Mouse (Mus musculus): ENCODE measurements around the gene Gpatch3. TPM values are rescaled to one million over a fixed set of nuclear protein-coding genes. Genes with fewer than 3 reads are reported as not detected.

Gene Gpatch3
- polyA plus RNA-seq, 1 experiment from 2014 or later, result 10.0 TPM

DNA sequence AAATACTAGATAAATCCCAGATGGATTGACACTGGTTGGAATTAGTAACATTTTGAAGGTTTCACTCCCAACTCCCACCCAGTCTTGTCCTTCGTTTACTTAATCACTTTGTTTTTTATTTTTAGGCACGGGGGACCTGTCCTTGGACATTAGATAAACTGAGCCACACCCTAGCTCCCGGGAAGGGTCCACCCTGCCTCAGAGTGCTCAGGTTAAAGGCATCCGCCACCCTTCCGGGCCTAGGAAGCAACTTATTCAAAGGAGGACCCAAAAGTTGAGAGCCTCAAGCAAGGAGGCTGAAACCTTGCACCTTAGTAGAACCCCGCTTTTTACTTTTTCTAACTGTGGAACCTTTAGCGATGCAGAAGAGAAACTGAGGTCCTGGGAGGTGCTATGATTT lies 24.6 kb downstream of the Gpatch3 start:
- Histone ChIP-seq H3K27ac (peak overlapping the region; percentile 73; the same call in 1 of the 2 replicates), H3K27me3 (ENCODE audit: poor library complexity, severe bottlenecking) (peaks cover 72% of the 10 kb centered on the region), H3K36me3 (replicated peaks) (peaks cover 13% of the 10 kb centered on the region), H3K9me3 (no peaks in the 10 kb centered on the region), H3K4me1 (peaks cover 41% of the 10 kb centered on the region), H3K4me3 (peak overlapping the region; percentile 64)
- no peak for DNase-seq (ENCODE audit: extremely low spot score, low spot score)
- WGBS, result 26% methylated on average over 7 of the region's 7 CpGs

DNA sequence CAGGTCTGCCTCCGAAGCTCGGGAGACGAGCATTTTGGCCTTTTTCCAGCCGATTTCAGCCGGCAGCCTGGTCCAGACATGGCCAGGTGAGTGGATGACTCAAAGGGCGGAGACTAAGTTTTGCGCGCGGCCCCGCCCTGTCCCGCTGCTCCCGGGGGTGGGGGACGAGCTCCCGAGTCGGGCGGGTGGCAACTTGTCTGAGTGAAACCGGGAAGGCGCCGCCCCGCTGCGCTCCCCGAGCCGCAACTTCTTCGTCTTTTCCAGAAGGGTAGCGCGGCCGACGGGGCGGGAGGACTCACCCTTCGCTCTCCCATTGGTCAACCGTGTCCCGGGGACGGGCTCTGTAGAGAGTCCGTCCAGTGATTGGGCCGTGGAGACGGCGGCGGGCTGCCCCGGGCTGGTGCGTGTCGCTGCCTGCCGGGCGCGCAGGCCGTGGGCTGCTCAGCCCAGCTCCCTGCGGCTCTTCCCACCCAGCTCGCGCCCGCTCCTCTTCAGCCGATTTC lies 25.1 kb downstream of the Gpatch3 start:
- peak overlapping the region; percentile 73 for H3K27ac ChIP-seq

DNA sequence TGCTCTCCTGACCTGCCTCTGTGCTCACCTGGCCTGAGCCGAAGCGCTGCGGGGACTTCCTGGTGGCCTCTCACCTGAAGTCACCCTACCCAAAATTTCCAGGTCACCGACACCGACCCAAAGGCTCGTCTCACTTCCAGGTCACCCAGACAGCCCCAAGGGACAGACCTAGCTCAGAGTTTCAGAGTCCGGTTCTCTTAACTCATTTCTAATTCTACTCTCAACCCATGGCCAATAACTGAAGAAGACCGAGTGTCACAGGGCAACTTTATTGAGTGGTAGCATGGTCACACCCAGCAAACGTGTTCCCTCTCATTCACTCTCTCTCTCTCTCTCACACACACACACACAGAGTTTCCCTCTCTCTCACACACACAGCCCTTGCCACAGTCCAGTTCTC lies 25.8 kb downstream of the Gpatch3 start:
- H3K27me3 ChIP-seq (ENCODE audit: poor library complexity, severe bottlenecking), result peaks cover 72% of the 10 kb centered on the region
- no peak overlapping the region for H3K27ac ChIP-seq
- H3K4me3 ChIP-seq, result peak overlapping the region; percentile 64
- H3K36me3 ChIP-seq (replicated peaks), result peaks cover 21% of the 10 kb centered on the region
- 16% methylated on average over 9 of the region's 9 CpGs for WGBS
- H3K9me3 ChIP-seq, result no peaks in the 10 kb centered on the region
- H3K4me1 ChIP-seq, result peaks cover 44% of the 10 kb centered on the region
- peak; percentile 25 for DNase-seq (ENCODE audit: extremely low spot score, low spot score)

More for the DNA sequence above, 25.1 kb downstream of the Gpatch3 start:
- Histone ChIP-seq H3K4me3 (peak overlapping the region; percentile 64), H3K27me3 (ENCODE audit: poor library complexity, severe bottlenecking) (peaks cover 72% of the 10 kb centered on the region), H3K4me1 (peaks cover 41% of the 10 kb centered on the region), H3K36me3 (replicated peaks) (peaks cover 16% of the 10 kb centered on the region), H3K9me3 (no peaks in the 10 kb centered on the region)
- peak; percentile 85 for DNase-seq (ENCODE audit: extremely low spot score, low spot score)
- under 1% methylated on average over 50 of the region's 50 CpGs for WGBS

DNA sequence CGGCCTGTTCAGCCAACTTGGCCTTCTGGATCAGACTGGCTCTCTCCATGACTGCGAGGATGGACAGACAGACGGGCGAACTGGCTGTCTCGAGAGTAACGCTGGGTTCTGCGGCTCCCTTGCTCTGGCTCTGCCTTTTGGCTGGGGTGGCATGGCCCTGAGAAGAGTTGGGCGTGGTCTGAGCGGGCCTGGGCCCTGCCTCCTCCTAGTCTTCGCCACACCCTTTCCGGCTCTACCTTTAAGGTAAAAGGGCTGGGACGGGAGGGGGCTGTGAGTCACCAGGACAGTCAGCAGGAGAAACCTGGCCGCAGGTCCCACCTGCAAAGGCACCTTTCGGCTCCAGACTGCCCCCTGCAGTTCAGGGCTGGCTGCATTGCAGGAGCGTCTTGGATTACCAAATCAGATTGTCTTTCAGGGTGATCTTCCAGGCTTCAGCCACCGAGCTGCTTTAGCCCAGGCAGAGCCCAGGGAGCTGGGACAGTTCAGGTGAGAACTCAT lies 27.2 kb downstream of the Gpatch3 start, which contains the start of gene Sfn:
Gene Sfn, minus strand, starts transcription at position 448 of the 498 bp plus-strand sequence.
- WGBS, result 1% methylated on average over 16 of the region's 16 CpGs
- H3K27me3 ChIP-seq (ENCODE audit: poor library complexity, severe bottlenecking), result peaks cover 72% of the 10 kb centered on the region
- no peak for DNase-seq (ENCODE audit: extremely low spot score, low spot score)

DNA sequence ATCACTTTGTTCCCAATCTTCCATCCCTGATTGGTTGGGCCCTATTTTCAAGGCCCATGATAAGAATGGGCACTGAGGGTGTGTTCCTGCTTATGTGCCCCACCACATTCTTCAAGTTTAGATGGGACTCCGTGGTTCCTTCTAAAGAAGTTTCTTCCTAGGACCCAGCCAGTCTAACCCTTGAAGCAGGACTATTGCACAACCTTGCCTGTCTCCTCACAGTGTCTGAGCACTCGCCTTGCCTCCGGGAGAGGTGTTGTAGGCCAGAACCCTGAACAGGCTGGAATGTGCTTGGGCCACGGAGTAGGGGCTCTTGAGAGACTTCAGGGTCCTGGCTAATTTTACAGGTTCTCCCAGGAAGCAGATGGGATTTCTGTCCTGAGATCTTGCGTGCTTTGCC lies 28.5 kb downstream of the Gpatch3 start:
- WGBS, result 87% methylated on average over 5 of the region's 5 CpGs

More for the DNA sequence above, 27.2 kb downstream of the Gpatch3 start, which contains the start of gene Sfn:
- Histone ChIP-seq H3K4me3 (peak within 1 kb of the TSS; percentile 33), H3K4me1 (peaks cover 51% of the 10 kb centered on the region), H3K27ac (no peak within 1 kb of the TSS), H3K9me3 (no peaks in the 10 kb centered on the region), H3K36me3 (replicated peaks) (peaks cover 33% of the 10 kb centered on the region)

DNA sequence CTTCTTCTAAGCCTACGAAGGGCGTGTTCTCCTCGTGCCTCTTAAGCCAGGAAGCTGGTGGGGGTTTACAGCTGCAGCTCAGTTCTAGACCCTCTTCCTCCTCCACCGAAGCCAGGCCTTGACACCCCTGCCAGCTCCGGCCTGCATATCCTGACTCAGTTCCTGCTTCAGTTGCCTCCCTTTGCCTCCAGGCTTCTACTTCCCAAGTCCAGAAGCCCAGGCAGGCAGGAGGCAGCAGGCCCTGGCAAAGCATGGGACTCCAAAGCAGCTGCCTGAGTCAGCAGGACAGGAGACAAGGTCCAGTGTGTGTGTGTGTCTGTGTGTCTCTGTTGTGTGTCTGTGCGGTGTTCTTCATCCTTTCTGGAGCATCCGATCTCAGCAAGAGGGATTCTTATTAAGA lies 29.6 kb downstream of the Gpatch3 start:
- DNase-seq (ENCODE audit: extremely low spot score, low spot score), result no peak
- peak overlapping the region; percentile 15; the same call in 1 of the 2 replicates for H3K27ac ChIP-seq
- H3K4me3 ChIP-seq, result no peak overlapping the region
- 90% methylated on average over 7 of the region's 7 CpGs for WGBS
- H3K27me3 ChIP-seq (ENCODE audit: poor library complexity, severe bottlenecking), result peaks cover 49% of the 10 kb centered on the region
- H3K36me3 ChIP-seq (replicated peaks), result peaks cover 52% of the 10 kb centered on the region
- H3K9me3 ChIP-seq, result no peaks in the 10 kb centered on the region
- H3K4me1 ChIP-seq, result peaks cover 42% of the 10 kb centered on the region

More for the DNA sequence above, 28.5 kb downstream of the Gpatch3 start:
- no peak for DNase-seq (ENCODE audit: extremely low spot score, low spot score)
- Histone ChIP-seq H3K9me3 (no peaks in the 10 kb centered on the region), H3K27ac (no peak overlapping the region), H3K4me1 (peaks cover 51% of the 10 kb centered on the region), H3K36me3 (replicated peaks) (peaks cover 44% of the 10 kb centered on the region), H3K27me3 (ENCODE audit: poor library complexity, severe bottlenecking) (peaks cover 60% of the 10 kb centered on the region), H3K4me3 (no peak overlapping the region)

DNA sequence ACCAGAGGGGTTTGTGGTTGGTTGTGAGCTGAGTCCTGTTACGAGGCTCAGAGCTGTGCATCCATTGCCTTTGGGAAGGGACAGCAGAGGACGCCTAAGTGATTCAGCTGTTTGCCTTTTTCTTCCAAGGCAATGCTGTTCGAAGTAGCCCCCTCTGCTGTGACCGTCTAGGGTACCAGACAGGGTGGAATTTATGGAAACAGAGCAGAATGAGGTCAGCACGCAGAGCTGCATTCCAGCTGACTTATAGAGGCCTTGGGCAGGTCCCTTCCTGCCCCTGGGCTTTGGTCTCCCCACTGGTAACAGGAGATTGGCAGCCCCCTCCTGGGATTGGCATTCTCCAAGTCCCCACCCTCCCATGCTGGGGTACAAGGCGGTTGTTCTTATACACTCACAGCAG lies 30.3 kb downstream of the Gpatch3 start:
- WGBS, result 67% methylated on average over 6 of the region's 6 CpGs
- H3K4me3 ChIP-seq, result no peak overlapping the region
- peaks cover 35% of the 10 kb centered on the region for H3K4me1 ChIP-seq
- H3K9me3 ChIP-seq, result no peaks in the 10 kb centered on the region
- DNase-seq (ENCODE audit: extremely low spot score, low spot score), result no peak
- peak overlapping the region; percentile 25; the same call in 1 of the 2 replicates for H3K27ac ChIP-seq
- peaks cover 52% of the 10 kb centered on the region for H3K36me3 ChIP-seq (replicated peaks)
- H3K27me3 ChIP-seq (ENCODE audit: poor library complexity, severe bottlenecking), result peaks cover 42% of the 10 kb centered on the region

DNA sequence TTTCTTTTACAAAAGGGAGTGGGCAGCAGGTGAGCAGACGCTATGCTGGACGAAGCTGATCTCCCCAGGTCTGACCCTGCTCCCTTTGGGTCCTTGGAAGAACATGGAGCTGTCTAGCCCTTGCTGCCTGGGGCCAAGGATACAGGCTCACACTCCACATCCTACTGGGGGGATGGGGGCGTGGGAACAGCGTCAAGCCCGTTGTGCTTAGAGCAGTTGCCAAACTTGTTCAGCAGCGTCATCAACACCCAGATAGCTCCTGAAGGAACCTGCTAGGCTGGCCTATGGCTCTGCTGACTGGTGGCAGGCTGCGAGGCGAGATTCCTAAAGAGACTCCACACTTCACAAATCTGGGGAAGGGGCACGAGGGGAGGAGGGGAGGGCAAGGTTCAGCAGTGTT lies 30.8 kb downstream of the Gpatch3 start:
- peak overlapping the region; percentile 25; the same call in 1 of the 2 replicates for H3K27ac ChIP-seq

GRCm38 (mm10) chr4:133607284-133607683 lies 32.7 kb downstream of the Gpatch3 start:
- Histone ChIP-seq H3K27me3 (ENCODE audit: poor library complexity, severe bottlenecking) (peaks cover 18% of the 10 kb centered on the region), H3K27ac (no peak overlapping the region), H3K4me1 (peaks cover 21% of the 10 kb centered on the region), H3K9me3 (peaks cover 5% of the 10 kb centered on the region), H3K4me3 (no peak overlapping the region), H3K36me3 (replicated peaks) (peaks cover 75% of the 10 kb centered on the region)
- WGBS, result 80% methylated on average over 10 of the region's 10 CpGs
- DNase-seq (ENCODE audit: extremely low spot score, low spot score), result no peak

More for the DNA sequence above, 30.8 kb downstream of the Gpatch3 start:
- H3K27me3 ChIP-seq (ENCODE audit: poor library complexity, severe bottlenecking), result peaks cover 37% of the 10 kb centered on the region
- H3K9me3 ChIP-seq, result no peaks in the 10 kb centered on the region
- H3K4me1 ChIP-seq, result peaks cover 31% of the 10 kb centered on the region
- H3K36me3 ChIP-seq (replicated peaks), result peaks cover 57% of the 10 kb centered on the region
- WGBS, result 51% methylated on average over 9 of the region's 9 CpGs
- no peak overlapping the region for H3K4me3 ChIP-seq
- DNase-seq (ENCODE audit: extremely low spot score, low spot score), result no peak

- 20% methylated on average over 6 of the region's 6 CpGs for WGBS
- peaks cover 86% of the 10 kb centered on the region for H3K36me3 ChIP-seq (replicated peaks)
- H3K4me3 ChIP-seq, result no peak overlapping the region
- H3K4me1 ChIP-seq, result peaks cover 16% of the 10 kb centered on the region
- H3K9me3 ChIP-seq, result peaks cover 10% of the 10 kb centered on the region
- no peak overlapping the region for H3K27ac ChIP-seq
- peak; percentile 77 for DNase-seq (ENCODE audit: extremely low spot score, low spot score)
- H3K27me3 ChIP-seq (ENCODE audit: poor library complexity, severe bottlenecking), result no peaks in the 10 kb centered on the region
These were observed 35.2 kb downstream of the Gpatch3 start for GRCm38 (mm10) chr4:133609719-133610118.

- H3K4me3 ChIP-seq, result no peak overlapping the region
- peaks cover 84% of the 10 kb centered on the region for H3K36me3 ChIP-seq (replicated peaks)
- H3K9me3 ChIP-seq, result peaks cover 10% of the 10 kb centered on the region
- no peak for DNase-seq (ENCODE audit: extremely low spot score, low spot score)
- H3K27me3 ChIP-seq (ENCODE audit: poor library complexity, severe bottlenecking), result no peaks in the 10 kb centered on the region
- no peaks in the 10 kb centered on the region; the same call in 1 of the 2 replicates for H3K4me1 ChIP-seq
- no peak overlapping the region for H3K27ac ChIP-seq
- WGBS, result 96% methylated on average over 5 of the region's 5 CpGs
These were observed 37.3 kb downstream of the Gpatch3 start for GRCm38 (mm10) chr4:133611815-133612214.

- peaks cover 82% of the 10 kb centered on the region for H3K36me3 ChIP-seq (replicated peaks)
- WGBS, result 96% methylated on average over 7 of the region's 7 CpGs
- no peaks in the 10 kb centered on the region for H3K27me3 ChIP-seq (ENCODE audit: poor library complexity, severe bottlenecking)
- no peak for DNase-seq (ENCODE audit: extremely low spot score, low spot score)
- H3K9me3 ChIP-seq, result peaks cover 10% of the 10 kb centered on the region
- no peaks in the 10 kb centered on the region; the same call in 1 of the 2 replicates for H3K4me1 ChIP-seq
- H3K27ac ChIP-seq, result no peak overlapping the region
- H3K4me3 ChIP-seq, result no peak overlapping the region
These were observed 37.9 kb downstream of the Gpatch3 start for GRCm38 (mm10) chr4:133612416-133612815.

DNA sequence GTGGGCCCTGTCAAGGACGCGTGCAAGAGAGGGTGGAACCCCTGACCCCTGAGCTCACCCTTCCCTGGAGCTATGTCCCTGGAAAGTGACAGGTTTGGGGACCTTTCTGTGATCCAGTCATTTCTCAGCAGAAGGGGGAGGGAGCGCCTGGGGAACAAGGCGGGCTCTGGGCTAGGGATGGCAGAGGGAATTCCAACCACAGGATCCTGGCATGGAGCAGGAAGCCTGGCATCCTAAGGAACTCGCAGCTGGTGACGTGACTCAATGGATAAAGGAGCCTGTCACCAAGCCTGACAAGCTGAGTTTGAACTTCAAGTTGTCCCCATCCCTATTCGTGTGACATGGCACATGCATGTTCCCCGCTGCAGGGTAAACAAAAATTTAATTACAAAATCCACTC lies 38.5 kb downstream of the Gpatch3 start:
- WGBS, result 91% methylated on average over 8 of the region's 8 CpGs

More for the DNA sequence above, 38.5 kb downstream of the Gpatch3 start:
- Histone ChIP-seq H3K27ac (no peak overlapping the region), H3K9me3 (peaks cover 10% of the 10 kb centered on the region), H3K27me3 (ENCODE audit: poor library complexity, severe bottlenecking) (no peaks in the 10 kb centered on the region), H3K4me3 (no peak overlapping the region), H3K4me1 (no peaks in the 10 kb centered on the region), H3K36me3 (replicated peaks) (peaks cover 82% of the 10 kb centered on the region)
- DNase-seq (ENCODE audit: extremely low spot score, low spot score), result no peak
